Mouse (Mus musculus): ENCODE data around the gene Pex3.
"Not testable (repeated sequence)": the region's sequence is repeated elsewhere in the genome, so short reads cannot be mapped to it uniquely, and the experiment has no call there.

Gene Pex3

DNA sequence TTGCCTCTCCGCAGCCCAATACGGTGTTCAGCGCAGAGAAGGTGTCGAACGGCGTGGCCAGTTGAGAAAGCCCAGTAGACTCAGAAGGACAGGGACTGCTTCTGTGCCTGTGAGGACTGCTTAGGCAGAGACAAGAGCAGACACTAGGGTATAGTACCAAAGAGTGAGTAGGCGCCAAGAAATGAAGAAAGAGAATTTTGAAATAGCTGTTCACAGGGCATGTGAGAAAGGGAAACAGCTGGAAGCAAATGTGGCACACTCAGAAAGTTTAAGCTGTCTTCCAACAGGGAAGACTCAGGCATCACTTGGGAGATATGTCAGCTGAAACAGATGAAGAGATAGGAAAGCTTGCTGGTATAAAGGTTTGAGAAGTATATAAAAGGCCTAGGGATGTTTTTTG is 16.2 kb downstream of the Pex3 start:
- DNase-seq (ENCODE audit: low read depth, low spot score) = no peak

GRCm38 (mm10) chr10:13534751-13535150 is 18.2 kb downstream of the Pex3 start:
- no peak for DNase-seq (ENCODE audit: low read depth, low spot score)

DNA sequence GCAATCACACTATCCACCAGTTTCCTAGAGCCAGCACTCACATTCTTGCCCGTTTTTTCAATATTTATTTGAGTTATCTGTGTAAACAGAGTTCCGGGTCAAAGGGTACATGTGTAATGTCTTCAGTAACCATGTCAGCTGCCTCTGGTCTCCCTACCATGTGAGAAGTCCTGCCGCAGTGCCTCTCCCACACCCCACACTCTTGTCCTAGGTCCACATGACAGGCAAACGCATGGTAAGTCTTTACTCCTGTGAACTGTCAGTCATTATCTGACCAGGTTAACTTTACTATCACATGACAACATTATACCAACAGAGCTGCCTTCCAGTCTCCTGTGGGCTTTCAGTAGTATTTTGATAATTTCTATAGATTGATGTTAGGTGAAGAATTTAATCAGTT is 24.8 kb downstream of the Pex3 start:
- DNase-seq (ENCODE audit: low read depth, low spot score) = no peak

GRCm38 (mm10) chr10:13521857-13522256 is 31.1 kb downstream of the Pex3 start:
- no peak for DNase-seq (ENCODE audit: low read depth, low spot score)

DNA sequence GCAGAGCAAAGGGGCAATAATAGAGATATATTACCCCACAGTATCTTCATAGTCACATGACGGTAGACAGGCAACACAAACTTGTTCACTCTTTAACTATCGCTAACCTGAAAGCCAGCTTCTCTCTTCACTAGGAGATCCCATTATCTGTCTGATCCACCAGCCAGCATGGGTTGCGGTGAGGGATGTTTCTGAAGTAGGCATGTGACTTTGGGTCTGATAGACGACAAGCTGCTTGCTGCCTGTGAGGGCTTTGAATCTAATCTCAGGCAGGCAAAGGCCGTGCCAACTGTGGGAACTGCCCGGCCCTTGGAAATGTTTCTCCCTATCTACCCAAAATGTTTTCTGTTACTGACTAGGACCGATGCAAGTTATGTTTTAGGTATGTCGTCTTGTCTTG is 50.6 kb downstream of the Pex3 start:
- DNase-seq (ENCODE audit: low read depth, low spot score) = no peak

DNA sequence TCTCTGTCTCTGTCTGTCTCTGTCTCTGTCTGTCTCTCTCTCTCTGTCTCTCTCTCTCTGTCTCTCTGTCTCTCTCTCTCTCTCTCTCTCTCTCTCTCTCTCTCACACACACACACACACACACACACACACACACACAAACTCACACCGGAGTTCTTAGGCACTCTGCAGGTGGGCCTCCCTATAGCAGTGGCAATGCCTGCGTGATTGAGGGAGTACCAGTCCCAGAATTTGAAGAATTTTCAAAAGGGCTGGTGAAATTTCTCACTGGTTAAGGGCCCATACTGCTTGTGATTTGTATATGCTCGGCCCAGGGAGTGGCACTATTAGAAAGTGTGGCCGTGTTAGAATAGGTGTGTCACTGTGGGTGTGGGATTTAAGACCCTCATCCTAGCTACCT is 51.4 kb downstream of the Pex3 start:
- not testable (repeated sequence) for DNase-seq (ENCODE audit: low read depth, low spot score)

- DNase-seq (ENCODE audit: low read depth, low spot score) = peak; percentile 87
Observed at GRCm38 (mm10) chr10:13500938-13501496, 51.9 kb downstream of the Pex3 start.

GRCm38 (mm10) chr10:13500473-13500872 is 52.5 kb downstream of the Pex3 start:
- DNase-seq (ENCODE audit: low read depth, low spot score) = no peak

DNA sequence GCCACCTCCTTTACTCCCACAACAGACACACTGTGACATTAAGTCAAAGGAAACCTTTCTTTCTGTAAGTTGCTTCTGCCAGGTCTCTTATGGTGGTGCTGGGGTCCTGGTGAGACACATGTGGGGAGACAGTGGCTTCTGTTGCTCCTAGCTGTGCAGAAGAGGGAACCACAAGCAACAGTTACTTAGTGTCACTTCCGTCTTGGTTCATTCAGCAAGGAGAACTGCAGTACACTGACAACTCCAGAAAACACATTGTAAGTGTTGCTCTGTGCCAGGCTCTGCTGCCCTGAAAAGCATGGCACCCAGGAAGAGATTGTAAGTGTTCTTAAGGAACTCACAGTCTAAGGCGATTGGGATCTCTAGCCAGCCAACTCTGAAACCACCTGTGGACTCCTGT is 53.6 kb downstream of the Pex3 start, which contains the start of gene Fuca2:
Fuca2 (plus strand) TSS at position 210 of the 400 bp plus-strand sequence.
- DNase-seq (ENCODE audit: low read depth, low spot score) = peak; percentile 11

DNA sequence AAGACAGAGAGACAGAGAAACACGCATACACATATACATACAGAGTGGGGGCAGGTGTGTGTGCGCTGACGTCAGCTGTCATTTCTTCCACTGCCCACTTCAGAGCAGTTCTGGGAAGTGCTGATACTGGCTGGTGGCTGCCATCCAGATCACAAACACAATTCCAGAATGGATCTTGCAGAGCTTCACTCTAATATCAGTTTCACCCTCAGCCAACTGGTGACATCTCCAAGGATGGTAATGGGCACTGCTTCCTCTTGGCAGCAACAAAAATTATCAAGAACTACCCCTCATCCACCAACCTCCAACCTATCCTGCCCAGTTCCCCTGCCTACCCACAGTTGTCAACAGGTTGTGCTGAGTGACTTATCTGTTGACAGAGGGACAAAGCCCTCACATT is 56.6 kb downstream of the Pex3 start:
- no peak for DNase-seq (ENCODE audit: low read depth, low spot score)

DNA sequence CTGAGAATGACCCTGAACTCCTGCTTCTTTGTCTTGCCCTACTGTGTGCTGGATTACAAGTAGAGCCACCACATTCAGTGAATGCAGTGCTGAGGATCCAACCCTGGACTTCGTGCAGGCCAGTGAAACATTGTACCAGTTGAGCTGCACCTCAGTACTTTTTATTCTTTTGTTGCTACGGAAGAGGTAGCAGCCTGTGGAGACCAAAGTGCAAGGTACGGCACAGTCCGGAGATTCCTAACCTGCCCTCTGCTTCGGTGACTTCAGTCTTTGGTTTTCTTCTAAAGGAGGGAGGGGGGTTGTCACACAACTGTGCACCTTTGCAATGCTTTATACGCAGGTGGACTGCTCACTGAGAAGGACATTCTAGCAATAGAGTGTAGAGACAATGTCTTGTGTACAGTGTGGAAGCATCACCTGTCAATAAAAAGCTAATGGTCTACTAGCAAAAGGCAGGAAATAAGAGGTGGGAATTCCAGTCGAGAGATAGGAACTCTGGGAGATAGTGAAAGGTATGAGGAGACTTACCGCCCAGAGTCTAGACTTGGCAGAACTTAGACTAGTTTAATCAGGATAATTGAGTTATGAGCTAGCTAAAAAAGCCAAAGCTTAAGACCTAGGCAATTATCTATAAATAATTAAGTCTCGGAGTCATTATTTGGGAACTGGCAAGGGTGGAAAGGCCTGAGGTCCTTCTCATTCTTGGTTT is 58.8 kb downstream of the Pex3 start:
- no peak for DNase-seq (ENCODE audit: low read depth, low spot score)

DNA sequence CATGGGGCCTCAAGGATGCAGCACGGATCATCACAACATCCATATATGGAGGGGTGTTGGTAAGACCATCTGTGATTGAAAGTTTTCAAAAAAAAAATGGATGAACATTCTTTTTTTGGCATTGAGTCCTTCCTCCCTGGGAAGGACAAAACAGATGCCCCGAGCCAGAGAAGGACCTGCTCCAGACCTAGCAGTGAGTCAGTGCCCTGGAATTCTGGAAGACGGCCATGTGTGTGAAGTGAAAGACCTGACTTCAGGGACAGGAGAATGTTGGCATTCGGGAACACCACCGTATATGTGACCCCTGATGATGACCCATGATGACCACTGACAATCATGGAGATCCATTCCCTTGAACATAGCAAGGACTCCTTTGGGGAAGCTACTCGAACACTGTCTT is 63.3 kb downstream of the Pex3 start:
- DNase-seq (ENCODE audit: low read depth, low spot score) = no peak

DNA sequence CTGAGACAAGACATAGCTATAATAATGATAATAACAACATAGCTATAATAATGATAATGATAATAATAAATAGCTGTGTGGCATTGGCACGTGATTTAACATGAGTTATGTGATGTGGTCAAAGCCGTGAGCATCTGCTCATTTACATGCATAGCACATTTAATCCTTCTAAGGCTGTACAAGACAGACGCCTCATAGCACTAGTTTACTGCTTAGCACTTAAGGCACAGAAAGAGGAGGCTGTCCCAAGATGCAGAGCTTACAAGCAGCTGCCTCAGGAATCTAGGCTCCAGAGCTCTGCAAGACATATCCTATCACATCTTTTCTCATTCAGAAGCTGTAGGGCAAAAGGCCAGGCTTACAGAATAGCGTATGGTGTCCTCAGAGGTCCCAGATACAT is 67.0 kb downstream of the Pex3 start:
- no peak for DNase-seq (ENCODE audit: low read depth, low spot score)

GRCm38 (mm10) chr10:13479341-13479740 is 73.6 kb downstream of the Pex3 start:
- no peak for DNase-seq (ENCODE audit: low read depth, low spot score)

- DNase-seq (ENCODE audit: low read depth, low spot score) = no peak
Observed at GRCm38 (mm10) chr10:13475121-13475520, 77.8 kb downstream of the Pex3 start.

DNA sequence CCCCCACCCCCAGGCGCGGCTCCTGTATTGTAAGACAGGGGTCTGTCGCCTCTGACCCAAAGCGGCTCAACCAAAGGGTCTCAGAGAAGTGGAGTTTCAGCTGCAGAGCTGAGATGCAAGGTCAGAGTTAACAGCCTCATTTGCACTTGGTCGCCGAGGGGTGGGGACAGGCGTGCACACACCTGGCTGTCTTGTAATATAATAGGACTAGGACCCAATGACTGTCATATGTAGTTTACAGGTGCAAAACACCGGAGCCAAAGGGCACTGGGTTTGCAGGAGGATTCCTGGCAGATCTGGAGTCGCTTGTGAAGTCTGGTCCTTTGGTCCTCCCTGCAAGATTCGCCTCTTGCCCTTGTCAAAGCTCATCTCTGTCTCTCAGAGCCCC is 78.4 kb downstream of the Pex3 start:
- DNase-seq (ENCODE audit: low read depth, low spot score) = no peak
